Mouse (Mus musculus) megakaryocyte, embryonic 14.5 days (primary cell): ENCODE measurements around the gene Cul7.

ENCODE experiments used
- FLI1 ChIP-seq: IDR thresholded peaks from 2 replicates; pipeline ENCODE4 v1.6.1; 2012; ENCODE audit warnings: low read length, inconsistent platforms, mixed read lengths
- GATA1 ChIP-seq: IDR thresholded peaks from 3 replicates; pipeline ENCODE4 v1.6.1; 2012; ENCODE audit warnings: mixed read lengths, low read length, inconsistent platforms, borderline replicate concordance

GRCm38 (mm10) chr17:46699912-46700311 lies 49.8 kb downstream of the Cul7 start:
- TF ChIP-seq GATA1 (no peak), FLI1 (no peak)
